Mouse (Mus musculus): ENCODE measurements at regions not wholly inside any gene's neighbourhood (a gene's known extent, or its start where the extent isn't known, plus 50 kb on each side); places are given as distances from the start of the nearest gene placed in this dataset.

DNA sequence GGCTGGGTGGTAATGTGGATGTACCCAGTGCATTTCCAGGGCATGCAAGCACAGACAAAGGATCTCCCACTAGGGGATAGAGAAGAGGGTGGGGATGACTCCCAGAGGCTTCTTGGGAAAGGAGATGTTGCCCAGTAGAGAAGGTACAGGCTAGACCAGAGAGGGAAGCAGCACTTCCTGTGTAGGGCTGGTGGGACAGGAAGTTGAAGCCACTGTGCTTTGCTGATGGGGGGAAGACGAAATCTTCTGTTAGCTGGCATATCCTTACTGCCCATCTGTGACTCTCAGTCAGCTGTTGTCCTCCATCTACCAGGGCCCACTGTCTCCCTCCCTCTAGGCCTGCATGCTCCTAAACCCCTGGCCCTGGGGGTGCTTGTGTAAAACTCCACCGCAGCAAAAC is 180.2 kb downstream of the Wdr11 start:
- TF ChIP-seq POLR2A (IDR thresholded peaks at IDR 0.05; ENCODE audit: borderline replicate concordance, extremely low read depth, insufficient read depth, insufficient read length, poor library complexity, severe bottlenecking) (no peak), CTCF (IDR thresholded peaks at IDR 0.05; ENCODE audit: borderline replicate concordance, extremely low read depth, insufficient read depth, insufficient read length) (no peak)
